Mouse (Mus musculus): ENCODE measurements at regions not wholly inside any gene's neighbourhood (a gene's known extent, or its start where the extent isn't known, plus 50 kb on each side); places are given as distances from the start of the nearest gene placed in this dataset.
A peak's percentile ranks its signal among the peaks of the same experiment; 100 is the strongest.

DNA sequence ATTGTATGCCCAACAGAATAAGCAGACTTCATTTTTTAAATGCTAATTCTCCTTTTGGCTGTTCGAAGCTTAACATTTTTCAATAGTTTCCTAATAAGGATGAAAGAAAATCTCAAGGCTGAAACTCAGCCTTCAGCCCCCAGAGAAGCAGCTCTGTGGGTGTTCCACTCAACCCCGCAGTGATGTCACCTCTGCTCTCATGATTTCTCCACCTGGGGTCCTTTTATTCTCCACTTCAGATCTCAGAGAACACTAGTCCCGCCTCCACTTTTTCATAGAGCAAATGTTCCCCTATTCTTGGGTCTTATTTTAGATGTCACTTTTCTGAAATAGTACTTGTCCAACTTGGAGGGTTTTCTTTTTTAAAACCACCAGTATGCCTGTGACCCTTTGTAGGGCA lies 567.3 kb downstream of the Cntn3 start:
- DNase-seq: no peak

DNA sequence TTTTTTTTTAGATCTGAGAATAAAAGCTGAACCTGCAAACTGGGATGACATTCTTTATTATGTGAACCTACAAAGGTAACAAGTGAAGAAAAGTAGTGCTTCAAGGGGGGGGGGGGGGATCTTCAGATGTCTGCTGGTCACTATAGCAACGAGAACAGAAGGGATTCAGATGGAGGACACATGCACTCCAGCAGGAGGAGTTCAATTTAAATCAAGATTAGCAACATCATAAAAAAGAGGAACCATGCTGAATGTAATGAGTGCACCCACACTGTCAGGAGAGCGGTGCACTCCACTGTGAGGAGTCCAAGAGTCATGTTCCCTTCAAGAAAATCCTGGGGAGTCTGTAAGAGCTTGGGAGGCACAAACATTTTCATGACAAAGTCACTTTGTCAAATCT lies 574.7 kb downstream of the Cntn3 start:
- no peak for DNase-seq

DNA sequence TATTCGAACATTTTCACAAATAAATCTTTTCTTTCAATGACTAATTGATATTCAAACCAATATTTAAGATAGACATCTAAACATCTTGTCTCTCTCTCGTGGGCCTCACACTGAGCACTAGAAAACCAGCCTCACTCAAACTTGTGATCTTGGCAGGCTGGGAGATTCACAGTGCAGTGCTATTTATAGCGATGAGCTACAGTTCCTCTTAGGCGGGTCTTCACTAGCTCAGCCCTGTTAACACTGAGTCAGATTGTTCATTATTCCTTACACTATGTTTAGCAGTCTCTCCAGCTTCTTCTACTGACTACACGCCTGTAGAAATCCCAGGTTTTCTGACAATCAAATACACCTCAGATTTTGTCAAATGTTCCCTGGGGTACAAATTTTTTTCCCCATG lies 575.3 kb downstream of the Cntn3 start:
- DNase-seq: no peak

DNA sequence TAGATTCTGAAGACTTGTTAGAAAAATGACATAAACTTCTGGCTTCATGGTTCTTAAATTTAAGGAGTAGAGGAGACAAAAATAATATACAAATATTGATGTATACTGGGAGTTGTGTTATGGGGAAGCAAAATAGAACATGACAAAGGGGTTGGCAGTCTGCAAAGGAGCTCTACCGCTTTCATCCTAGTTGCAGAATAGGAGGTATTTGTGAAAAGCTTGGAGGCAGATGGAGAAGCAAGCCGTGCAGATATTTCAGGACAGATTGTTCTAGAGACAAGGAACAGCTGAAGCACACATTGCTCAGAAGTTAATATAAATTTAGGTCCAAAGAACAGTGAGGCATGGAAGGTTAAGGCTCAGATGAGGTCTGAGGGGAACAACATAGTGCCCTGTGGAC lies 580.1 kb downstream of the Cntn3 start:
- DNase-seq: no peak

DNA sequence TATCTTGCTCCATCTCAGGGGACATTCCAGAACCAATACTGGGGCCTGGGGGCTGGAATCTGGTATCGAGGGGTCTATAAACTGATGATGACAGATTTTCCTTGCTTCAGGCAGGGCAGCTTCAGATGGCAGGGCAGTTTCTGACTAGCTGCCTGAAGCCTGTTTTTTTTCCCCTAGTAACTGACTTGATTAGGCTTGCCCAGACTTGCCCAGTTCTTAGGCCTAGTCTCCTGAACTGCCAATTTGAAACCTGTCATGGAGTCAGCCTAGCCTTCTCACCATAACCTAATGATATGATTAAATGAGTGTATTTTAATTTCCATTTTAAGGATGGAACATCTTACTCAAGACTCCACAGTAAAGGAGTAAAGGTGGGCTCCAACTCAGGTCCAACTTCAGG lies 591.2 kb downstream of the Cntn3 start:
- DNase-seq: no peak

DNA sequence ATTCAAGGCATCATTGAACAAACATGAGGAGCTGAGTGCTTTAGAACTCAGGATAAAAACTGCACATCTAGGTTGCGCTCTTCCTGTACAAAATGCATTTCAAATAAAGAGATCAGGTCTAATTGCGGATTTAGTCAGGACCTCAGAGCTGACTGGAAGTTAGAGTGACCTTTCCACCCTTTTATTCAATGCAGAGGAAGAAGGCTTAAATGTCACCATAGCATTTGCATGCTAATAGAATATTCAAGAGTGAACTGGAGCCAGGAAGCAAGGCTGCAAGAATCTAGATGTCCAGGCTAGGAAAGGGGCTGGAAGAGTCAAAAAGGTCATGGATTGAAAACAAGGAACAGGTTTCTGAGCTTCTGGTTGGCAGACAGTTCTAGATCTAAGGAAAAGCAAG lies 593.7 kb downstream of the Cntn3 start:
- DNase-seq: no peak

DNA sequence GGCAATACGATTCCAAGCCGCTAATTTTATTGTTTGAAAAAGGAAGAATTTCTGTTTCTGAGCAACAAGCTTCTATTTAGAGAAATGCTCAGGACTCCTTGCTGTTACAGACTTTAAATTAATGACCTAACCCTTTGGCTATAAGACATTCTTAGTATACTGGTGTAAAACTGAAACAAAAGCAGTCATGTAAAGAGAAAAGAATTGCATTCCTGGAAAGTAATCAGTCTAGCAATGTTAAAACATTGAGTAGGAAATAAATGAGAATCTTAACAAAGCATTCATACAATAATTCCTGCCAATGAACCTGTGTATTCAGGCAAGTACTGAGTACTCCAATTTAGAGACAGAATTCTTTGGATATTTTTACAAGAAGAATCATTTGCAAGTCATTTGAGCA lies 587.2 kb upstream of the Pdzrn3 start:
- no peak for DNase-seq

DNA sequence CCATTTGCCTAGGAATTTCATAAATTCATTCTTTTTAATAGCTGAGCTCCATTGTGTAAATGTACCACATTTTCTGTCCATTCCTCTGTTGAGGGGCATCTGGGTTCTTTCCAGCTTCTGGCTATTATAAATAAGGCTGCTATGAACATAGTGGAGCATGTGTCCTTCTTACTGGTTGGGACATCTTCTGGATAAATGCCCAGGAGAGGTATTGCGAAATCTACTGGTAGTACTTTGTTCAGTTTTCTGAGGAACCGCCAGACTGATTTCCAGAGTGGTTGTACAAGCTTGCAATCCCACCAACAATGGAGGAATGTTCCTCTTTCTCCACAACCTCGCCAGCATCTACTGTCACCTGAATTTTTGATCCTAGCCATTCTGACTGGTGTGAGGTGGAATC lies 583.8 kb upstream of the Pdzrn3 start:
- peak; percentile 77 for DNase-seq

DNA sequence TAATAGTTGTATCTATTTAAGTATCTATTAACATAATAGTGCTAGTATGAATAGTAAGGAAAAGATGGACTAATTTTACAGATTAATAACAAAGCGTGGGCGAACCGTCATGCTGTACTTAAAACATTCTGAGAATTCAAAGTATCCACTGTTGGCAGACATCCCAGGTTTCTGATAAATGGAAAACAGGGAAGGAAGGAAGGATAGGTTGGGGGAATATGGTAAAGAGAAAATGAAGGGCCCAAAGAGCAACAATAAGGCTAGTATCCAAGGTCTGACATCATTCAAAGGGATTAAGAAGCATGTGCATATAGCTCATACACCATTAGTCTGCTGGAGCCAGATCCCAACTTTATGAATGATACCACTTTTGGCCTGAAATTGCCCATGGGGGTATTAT lies 572.0 kb upstream of the Pdzrn3 start:
- no peak for DNase-seq

DNA sequence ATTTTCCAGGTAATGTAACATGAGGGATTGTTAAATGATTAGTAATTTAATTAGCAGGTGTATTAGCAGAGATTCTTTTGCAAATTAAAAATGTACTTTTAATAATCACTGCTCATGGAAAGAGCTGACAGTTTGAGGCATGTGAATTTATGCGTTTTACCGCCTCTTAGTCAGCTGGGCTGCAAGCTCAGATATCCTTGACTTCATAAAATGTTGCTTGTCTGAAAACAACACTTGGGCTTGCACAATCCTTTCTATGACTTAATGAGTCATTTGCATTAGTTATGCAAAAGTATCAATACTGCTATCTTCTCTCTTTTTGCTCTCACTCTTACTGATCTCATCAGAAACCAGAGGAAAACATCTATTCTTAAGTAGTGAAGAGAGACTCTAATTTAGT lies 571.3 kb upstream of the Pdzrn3 start:
- DNase-seq: no peak

DNA sequence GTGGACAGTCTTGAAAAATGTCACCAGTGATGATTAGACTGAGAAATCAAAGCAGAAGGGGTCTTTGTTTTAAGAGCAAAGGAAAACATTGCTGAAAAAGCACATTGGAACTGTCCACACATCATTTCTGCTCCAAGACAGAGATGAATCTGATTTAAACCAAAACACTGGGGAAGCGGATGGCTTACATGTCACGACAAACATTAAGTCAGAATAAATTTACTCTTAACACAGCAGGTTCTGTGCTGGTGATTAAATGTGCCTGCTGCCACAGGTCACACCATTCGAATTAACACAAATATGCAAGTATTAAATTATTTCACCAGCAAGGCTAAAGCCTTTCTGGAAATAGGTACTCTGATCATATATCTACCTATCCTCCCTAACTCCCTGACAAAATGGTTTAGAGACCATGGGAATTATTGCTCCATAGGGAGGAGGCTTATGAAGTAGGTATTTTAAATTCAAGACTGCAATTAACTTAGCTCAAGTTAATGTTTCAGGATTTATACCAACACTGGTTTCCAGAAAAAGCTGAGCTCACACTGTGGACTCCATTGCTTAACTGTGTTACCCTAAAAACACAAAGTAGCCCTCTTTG lies 562.7 kb upstream of the Pdzrn3 start:
- DNase-seq: no peak

DNA sequence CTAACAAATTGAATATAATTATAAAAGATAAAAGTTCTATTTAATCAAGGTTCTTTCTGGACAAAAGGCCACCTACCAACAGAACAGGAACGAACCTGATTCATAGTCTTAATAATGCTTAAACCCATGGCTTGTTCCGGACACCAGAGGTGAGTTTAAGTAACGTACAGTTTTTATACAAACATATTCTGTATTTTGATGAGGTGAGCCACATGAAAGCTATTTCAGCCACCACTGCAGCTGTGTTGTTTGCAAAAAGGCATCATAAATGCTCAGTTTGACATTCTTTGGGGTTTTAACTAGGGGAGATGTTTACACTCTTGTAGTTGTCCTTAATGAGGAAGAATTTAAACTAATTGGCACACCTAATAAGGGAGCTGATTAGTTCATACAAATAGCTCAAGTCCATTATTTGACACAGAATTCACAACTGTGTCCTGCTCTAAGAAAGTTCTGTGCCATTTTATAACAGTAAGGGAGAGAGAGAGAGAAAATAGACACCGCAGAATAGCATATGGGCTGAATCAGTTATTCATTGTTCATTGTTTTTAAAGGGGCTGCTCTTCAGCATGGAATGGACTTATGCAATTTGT lies 560.8 kb upstream of the Pdzrn3 start:
- no peak for DNase-seq

DNA sequence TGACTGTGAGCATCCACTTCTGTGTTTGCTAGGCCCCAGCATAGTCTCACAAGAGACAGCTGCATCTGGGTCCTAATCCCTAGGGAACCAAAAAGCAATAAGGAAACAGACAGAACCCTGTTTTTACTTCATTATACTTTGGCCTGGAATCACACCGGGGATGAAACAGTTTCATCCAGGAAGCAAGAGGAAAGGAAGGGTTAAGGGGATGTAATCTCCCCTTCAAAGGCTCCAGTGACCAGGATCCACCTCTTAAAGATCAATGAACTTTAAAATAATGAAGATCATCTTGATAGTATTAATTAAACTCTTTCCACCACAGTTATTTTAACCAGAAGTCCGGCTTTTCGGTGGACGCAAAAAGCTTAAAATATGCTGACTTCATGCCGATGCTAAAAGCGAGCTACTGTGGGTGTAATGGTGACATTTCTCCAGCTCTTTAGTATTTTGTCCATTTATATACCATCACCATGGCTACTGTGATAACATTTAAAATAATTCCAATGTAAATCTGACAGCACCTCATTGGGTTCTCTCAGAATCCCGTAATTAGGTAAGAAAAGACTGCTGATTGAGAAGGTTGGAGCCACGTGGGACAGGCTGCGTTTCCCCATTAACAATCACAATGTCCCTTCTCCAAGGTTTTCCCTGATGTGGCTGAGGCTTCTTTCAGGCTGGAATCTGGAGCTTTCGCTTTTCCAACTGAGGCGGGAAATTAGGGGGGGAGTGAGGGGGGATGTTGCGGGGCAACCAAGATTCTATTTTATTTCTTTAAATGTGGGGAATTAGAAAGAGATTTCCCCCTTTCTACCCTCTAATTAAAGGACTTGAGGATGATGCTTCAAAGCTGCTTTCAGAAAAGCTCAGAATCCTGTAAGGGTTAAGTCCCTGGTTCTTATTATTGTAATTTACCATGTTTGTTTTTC lies 560.0 kb upstream of the Pdzrn3 start:
- DNase-seq: no peak

DNA sequence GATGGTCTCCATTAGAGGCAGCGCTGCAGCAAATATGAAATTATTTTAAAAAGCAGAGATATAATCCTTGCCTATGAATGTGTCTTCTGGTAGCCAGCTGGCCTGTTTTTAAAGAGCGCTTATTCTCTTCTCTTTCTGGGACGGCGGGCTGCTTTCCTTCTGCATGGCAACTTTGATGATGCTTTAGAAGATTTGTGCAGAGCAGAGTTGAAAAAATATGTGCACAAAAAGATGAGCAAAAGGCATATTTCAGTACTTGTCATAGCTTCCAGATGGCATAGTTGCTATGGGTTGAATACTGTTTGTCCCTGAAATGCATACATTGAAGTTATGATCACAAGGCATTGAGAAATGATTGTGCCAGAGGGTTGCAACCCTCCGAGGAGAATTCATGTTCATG lies 554.1 kb upstream of the Pdzrn3 start:
- no peak for DNase-seq

DNA sequence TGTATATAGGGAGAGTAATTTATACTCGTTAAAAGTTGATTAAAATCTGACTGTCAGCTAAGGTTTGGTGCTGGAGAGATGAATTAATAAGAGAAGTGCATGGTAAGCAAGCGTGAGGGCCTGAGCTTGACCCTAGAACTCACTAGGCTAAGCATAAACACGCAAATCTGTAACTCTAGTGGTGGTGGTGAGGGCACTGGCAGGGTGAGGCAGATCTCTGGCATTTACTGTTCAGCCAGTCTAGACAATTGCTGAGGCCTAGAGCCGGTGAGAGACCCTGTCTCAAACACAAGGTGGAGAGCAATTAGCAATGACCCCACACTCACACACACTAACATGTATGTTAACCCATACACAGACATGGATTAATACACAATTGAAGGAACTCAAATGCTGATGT lies 544.0 kb upstream of the Pdzrn3 start:
- no peak for DNase-seq

DNA sequence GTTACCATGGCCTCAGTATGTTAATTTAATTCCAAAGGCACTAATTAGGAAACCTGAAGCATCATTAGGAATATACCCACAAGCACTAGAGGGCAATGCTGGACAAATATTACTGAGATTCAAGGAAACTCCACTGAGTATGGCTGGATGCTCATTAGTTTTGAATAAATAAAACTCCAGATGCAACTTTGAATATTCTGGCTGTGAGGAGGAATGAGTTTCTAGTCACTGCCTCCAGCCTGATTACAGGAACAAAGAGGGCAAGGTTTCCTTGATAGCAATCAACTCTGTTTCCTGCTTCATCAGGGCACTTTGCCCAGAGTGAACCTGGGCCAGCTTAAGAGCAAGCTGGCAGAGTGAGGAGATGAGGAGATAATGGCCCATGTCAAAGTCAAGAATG lies 543.5 kb upstream of the Pdzrn3 start:
- DNase-seq: peak; percentile 3

DNA sequence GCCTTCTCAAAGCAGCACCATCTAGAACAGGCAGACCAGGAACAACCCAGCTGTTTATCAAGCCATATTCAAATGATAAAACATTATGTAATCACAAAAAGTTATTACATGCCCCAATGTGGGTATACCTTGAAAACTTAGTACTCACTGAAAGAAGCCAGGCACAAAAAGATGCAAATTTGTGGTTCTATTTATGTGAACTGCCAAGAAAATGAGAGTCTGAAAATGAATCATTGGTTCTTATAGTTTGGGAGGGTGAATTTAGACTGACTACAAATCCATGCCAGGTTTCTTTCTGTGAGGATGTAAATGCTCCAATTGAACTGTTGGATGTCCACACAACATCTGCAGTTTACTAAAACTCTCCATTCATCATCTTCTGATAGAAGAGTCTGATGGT lies 541.2 kb upstream of the Pdzrn3 start:
- no peak for DNase-seq

DNA sequence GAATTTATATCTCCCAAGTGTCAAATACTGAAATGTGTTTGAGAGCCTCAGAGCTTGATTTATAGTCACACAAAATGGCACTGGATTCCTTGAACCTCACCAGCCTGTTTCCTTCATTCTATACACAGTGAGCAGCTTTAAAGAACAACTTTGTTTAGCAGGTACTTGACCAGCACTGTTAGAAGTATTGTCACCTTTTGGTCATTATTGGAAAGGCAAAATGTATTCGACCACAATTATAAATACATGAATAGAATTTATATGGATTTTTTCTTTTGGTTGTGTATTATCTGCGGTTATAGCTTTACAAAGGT lies 527.3 kb upstream of the Pdzrn3 start:
- DNase-seq: no peak

DNA sequence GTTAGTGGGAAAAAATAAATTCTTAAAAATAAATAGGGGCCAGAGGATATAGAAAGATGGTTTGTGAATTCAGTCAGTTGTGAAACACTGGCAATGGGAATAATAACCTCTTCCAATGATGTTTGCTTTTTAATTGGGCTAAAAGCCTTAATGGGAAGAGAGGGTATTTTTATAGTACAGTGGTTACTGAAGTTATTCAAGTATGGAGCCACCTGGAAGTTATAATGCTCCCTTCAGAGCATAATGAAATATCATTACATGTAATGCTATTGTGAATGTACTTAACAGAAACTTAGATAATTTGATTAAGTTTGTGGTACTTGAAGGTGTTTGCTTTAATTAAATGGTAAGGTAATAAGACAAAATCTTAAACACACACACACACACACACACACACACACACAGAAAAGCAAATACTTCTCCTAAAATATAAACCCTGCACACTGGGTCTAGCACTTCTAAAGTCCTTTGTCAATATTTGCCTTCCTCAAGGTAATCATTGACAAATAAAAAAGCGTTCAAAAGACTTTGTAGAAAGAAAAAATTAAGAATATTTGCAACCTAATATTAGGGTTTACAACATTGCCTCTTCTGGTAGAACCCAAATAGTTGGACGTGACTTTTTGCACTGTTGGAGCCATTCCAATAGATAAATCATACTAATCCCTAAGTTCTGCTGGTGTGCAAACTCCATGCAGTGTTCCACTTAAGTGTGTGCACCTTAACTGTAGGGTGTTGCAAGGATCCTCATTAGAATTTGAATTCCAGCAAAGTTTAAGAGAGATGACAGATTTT lies 526.7 kb upstream of the Pdzrn3 start:
- DNase-seq: no peak

DNA sequence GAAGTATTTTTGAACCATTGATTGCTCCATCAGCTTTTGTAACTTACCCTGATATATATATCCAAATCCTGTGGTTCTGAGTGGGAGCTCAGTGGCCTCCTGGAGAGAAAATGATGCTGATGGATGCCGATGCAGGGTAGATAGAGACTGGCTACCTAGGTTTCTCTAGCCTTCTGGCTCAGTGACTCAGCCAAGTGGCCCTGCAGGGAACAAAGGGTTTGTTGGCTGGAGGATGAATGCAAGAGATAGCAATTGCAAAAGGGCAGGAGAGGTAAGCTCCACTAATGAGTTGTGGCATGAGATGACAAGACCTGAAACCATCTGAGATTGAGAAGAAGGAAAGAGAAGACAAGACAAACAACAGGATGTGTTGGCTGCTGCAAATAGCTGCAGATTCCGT lies 524.6 kb upstream of the Pdzrn3 start:
- DNase-seq: no peak

DNA sequence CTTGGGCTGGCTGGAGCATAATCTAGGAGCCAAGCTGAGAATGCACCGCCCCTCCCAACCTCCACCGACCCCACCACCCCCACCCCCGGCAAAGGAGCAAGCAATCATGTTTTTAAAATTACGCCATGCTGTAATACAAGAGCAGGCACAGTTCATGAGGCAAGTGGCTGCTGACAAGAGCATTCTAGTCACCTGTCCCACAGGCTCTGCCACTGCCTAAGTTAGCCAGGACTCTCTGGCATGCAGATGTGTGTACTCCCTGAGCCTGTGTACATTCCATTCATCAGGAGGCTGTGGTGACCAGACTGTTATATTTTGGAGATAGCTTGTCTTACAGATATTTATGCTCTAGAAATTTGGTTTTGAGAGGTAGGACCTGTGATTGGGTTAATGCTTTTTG lies 520.8 kb upstream of the Pdzrn3 start:
- DNase-seq: no peak

DNA sequence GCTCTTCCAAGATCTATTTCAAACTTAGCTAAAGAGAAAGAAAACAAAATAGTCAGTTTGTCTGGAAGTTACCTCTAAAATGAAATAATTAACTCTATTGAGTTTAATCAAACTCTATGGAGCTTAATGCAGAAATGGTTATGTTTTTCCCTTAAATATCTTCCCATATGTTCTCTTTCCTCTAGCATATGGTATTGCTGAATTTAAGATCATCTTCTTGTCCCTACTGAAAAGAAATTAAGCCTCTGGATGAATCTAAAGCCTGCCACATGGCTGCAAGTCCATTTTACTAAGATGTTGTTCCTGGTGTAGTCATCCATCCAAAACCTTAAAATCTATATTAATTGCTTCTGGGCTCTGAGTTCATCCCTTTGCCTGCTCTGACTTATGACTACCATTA lies 513.0 kb upstream of the Pdzrn3 start:
- no peak for DNase-seq

DNA sequence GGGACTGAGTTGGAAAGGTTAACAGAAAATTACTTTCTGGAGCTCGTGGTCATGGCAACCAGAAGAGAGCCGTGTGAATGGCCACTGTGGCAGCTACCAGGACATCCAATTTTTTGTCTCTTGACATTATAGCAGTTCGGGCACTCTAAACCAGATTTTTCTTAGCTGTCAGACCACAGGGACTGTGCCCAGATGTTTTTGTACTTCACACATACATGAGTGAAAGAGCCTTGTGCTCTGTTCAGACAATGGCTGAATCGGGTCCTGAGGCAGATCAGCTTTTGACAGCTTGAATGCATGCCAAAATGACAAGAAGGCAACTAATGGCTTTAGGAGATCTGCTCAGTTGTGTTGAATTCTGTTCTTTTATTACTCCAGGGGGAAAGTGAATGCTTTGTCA lies 505.2 kb upstream of the Pdzrn3 start:
- no peak for DNase-seq

Measured in adrenal gland, postnatal 10 days (tissue).